Mouse (Mus musculus) mouse trophoblast stem cell (cell line): Measurements from ENCODE around the gene Zbtb17.

Experiments used
- in situ Hi-C, 2 experiments: fragments of 300-500 bp; cut with MseI, MboI; formaldehyde crosslinking; loops; 2 replicates in 1 of 2; 3 replicates in 1 of 2; pipeline ENCODE4 v1.15.1; 2025

Gene Zbtb17

GRCm38 (mm10) chr4:141456193-141456938 lies 11.9 kb downstream of the Zbtb17 start:
- in situ Hi-C loops: no loop called here

DNA sequence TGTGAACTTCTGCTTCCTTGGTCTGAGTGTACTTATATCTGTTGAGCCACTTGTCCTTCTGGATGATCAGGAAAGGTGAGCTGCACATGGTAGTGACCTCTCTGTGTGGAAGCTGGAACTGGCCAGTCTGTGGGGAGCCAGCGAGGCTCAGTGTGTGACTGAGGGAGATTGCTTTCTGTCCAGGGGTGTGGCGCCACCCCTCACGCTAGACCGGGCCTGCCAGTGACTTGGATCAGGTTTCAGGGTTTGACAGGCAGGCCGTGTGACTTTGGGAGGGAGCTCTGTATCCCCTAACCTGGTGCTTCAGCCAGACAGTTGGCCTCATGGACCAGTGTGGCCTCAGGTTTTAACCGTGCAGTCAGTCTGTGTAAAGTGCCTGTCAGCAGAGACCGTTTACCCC lies 13.8 kb downstream of the Zbtb17 start:
- in situ Hi-C loops: no loop called here

DNA sequence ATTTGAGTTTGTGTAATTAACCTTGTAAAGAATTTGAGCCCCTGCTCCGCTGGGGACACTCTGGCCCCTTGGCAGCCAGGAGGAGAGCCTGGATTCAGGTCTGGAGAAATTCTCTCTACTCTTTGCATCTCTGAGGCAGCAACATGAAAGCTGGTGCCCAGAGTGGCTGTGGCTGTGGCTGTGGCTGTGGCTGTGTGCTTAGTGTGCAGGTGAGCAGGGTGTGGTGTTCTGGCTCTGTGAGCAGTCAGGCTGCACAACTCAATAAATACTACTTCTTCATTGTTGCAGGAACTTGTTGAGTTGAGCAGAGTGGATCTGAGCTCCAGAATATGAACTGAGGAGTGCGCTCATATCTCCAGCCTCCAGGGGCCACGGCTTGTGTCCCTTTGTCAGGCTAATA lies 14.4 kb downstream of the Zbtb17 start:
- in situ Hi-C loops: no loop called here

DNA sequence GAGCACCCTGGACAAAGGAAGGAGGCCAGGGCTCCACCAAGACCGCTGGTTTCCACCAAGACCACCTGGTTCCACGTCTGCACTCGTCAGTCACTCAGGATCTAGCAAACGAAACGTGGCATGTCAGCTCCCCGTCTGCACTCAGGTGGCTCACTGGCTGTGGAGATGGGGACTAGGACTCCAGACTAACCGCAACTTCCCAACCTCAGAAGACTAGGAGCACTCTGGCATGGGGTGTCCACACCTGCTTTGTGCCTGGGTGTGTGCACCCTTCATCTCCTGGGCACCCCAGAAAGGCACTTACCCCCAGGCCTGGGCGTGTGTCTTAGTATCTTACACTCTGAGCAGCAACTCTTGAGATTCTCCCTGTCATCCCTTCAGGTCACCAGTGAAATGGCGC lies 15.3 kb downstream of the Zbtb17 start:
- in situ Hi-C loops: no loop called here

DNA sequence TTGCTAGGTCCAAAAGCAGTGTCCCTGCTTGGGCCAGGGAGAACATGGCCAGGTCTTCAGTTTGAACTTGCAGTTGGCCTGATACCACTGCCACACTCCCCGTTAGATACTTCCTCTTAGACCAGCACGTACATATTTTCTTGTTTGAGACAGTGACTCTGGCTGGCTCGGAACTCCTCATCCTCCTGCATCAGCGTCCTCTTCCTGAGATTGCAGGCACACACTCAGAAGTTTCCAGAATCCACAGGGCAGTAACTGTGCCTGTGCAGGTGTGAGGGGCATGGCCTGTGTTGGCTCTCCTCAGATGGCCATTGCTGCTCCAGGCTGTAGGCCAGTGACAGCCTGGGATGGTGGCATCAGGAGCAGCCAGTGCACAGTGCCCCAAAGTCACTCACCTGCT lies 16.0 kb downstream of the Zbtb17 start:
- in situ Hi-C loops: no loop called here

DNA sequence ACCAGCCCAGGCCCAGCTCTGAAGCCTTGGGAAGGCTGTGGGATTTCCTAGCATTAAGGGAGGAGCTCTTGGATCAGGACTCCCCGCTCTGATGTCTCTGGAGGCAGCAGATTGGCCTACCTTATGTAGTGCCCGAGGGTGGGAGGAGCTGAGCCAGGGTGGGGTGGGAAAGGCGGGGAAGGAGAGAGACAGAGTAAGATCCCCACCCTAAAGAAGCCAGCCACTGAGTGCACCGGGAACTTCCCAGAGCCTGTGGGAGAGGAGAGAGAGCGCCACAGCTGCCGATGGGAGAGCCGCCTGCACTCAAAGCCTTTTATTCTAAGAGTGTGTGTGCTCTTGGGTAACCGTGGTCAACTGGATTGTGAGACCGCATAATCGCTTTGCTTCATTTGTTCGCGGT lies 16.6 kb downstream of the Zbtb17 start:
- in situ Hi-C loops: no loop called here

- in situ Hi-C loops: no loop called here
These were observed 17.1 kb downstream of the Zbtb17 start for GRCm38 (mm10) chr4:141461576-141461975.

DNA sequence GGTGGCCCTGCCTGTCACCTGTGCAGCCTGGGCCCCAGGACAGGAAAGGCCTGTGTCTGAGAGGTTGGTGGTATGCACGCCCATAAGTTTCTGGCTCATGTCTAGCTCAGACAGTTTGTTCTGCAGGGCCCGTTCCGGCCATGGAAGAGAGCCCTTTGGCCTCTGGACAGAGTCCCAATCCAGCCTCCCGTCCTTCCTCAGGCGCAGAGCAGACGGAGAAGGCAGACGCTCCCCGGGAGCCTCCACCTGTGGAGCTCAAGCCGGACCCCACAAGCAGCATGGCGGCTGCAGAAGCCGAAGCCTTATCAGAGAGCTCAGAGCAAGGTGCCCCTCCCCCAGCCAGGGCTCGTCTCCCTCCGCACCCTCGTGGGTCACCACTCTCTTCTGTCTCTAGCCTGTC lies 19.0 kb downstream of the Zbtb17 start:
- in situ Hi-C loops: no loop called here

GRCm38 (mm10) chr4:141464722-141465121 lies 20.3 kb downstream of the Zbtb17 start:
- in situ Hi-C loops: no loop called here

DNA sequence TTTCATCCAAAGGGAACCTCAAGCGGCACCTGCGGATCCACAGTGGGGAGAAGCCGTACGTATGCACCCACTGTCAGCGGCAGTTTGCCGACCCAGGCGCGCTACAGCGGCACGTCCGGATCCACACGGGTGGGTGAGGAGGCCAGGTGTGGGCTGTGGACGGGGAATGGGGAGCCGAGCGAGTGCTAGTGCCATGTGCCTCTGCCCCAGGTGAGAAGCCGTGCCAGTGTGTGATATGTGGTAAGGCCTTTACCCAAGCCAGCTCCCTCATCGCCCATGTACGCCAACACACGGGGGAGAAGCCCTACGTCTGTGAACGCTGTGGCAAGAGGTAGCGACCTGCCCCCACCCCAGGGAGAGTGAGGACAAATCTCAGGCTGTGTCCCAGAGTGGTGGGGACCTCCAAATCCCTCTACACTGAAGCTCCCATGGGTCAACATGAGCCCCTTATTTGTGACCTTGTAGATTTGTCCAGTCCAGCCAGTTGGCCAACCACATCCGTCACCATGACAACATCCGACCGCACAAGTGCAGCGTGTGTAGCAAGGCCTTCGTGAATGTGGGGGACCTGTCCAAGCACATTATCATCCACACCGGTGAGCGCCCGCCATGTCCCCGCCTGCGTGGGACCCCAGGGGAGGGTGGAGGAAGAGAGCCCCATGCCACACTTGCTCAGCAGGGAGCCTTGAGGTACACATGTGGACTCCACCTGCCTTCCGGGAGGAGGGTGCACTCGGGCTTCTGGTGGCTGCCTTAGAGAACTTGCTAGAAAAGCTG lies 21.2 kb downstream of the Zbtb17 start:
- in situ Hi-C loops: no loop called here

- in situ Hi-C loops: no loop called here
These were observed 21.9 kb downstream of the Zbtb17 start for GRCm38 (mm10) chr4:141466289-141466795.

- in situ Hi-C loops: no loop called here
These were observed 22.6 kb downstream of the Zbtb17 start for GRCm38 (mm10) chr4:141466844-141467580.

DNA sequence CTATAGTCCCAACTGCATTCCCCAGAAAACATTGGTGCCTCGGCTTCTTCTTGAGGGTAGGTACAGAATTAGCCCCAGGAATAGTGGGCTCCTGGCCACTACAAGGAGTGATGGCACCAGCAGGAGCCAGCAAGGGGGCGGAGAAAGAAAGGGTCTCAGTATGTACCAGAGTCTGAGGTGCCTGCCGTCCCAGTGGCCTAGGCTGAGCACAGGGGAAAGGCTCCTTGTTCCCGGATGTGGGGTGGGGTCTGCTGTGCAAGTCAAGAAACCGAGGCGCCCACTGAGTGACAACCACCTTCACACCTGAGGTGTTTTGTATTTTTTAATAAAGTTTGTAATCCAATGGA lies 23.1 kb downstream of the Zbtb17 start:
- in situ Hi-C loops: no loop called here

DNA sequence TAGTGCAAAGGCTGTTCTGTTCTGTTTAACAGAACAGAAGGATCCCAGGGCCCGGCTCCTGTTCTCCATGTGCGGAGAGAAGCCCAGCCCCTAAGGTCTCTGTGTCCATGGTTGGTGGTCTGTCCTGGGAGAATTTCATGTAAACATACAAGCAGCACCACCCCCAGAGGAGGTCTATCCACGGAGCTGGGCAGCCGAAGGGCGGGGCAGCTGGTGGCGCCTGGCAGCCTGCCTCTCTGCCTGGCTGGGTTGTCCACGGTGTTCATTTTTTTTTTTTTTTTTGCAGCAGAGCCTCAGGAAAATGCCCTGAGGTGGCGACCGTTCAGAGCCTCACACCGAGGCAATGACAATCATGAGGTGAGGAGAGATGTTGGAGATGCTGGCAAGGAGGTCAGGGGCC lies 24.1 kb downstream of the Zbtb17 start:
- in situ Hi-C loops: no loop called here

DNA sequence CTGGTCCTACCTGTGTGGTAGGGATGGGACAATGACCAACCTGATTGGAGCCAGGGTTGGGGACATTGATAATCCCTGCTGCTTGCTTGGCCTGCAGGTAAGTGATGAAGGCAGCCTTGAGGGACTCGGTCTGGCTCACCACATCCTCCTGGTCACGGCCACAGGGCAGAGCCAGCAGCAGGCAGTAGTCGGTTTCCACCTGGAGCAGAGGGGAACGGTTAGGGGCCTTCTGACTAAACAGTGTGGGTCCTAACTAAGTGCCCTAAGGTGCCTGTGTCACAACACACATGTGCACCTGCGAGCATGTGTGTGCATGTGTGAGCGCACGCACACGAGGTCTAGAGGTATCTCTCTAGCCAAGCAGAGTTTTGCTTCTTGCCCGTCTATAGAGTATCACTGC lies 24.9 kb downstream of the Zbtb17 start:
- in situ Hi-C loops: no loop called here

DNA sequence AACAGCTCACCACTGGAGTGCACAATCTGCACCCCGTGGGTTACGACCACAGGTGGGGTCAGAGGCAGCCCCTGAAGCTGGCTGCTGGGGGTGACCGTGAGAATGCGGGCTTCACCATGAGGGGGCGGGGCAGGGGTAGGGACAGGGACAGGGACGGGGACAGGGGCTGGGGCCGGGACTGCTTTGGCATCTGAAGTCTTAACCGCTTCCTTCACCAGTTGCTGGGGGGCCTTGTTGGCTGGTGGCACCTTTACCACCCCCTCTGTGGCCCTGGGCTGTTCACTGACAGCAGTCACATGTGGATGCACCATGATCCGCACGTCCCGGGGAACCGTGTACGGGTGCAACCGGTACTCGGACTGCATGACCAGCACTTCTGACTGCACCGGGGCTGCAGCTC lies 27.0 kb downstream of the Zbtb17 start:
- in situ Hi-C loops: no loop called here

GRCm38 (mm10) chr4:141472641-141473321 lies 28.3 kb downstream of the Zbtb17 start:
- in situ Hi-C loops: no loop called here

GRCm38 (mm10) chr4:141474431-141474830 lies 30.0 kb downstream of the Zbtb17 start:
- in situ Hi-C loops: no loop called here

DNA sequence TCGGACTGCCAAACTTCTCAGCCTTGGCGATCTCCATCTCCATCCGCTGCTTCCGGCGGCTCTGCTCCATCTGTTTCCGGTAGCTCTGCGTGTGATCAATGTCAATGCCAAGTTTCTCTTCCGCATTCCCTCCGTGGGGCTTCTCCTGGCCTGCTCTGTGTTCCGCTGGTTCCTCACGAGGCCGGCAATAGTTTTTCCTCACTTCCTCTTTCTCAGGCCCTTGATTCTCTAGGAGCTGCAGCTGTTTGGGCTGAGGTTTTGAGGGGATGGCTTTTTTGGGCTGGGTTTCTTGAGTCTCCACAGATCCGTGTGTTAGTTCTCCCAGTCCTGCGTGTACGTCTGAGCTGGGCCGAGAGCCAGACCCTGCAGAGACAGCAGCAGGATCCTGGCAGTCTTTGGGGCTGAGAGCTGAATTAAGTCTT lies 33.2 kb downstream of the Zbtb17 start:
- in situ Hi-C loops: no loop called here

GRCm38 (mm10) chr4:141478225-141478624 lies 33.8 kb downstream of the Zbtb17 start:
- in situ Hi-C loops: no loop called here

DNA sequence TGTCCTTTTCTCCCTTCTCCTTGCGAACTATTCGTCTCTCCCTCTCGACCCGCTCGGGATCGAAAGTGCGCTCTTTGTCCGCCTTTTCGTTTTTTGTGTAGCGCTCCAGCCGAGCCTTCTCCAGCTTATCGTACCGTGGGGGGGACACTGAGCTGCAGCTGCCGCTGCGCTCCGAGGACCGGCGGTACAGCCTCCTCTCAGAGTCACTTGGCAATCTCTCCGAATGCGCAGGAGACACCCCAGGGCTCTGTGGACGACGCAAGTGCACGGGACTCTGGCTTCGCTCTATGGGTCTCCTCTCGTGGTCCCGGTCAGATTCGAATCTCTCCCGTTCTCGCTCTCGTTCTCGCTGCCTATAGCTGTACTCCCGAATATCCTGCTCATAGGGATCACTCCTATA lies 34.3 kb downstream of the Zbtb17 start:
- in situ Hi-C loops: no loop called here

- in situ Hi-C loops: no loop called here
These were observed 35.0 kb downstream of the Zbtb17 start for GRCm38 (mm10) chr4:141479411-141479810.
